Mouse (Mus musculus): Measurements from ENCODE around the gene Slc25a44.
"Not testable (repeated sequence)": the region's sequence is repeated elsewhere in the genome, so short reads cannot be mapped to it uniquely, and the experiment has no call there.

DNA sequence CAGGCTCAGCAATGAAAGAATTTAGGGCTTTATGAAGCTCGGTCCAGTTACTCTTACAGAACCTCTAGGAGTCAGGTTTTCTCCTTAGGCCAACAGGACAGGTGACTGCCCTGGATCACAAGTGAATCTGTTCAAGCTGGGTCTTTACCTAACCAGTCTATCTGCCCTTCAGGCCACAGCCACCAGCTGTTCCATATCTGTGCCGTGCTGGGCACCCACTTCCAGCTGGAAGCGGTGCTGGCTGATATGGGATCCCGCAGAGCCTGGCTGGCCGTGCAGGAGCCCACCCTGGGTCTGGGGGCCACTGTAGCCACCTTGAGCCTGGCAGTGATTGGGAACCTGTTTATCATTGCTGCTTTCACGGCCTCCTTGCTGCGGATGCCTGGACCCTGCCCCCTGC is 57.4 kb downstream of the Slc25a44 start:
- TF ChIP-seq CTCF (IDR thresholded peaks at IDR 0.05; ENCODE audit: control insufficient read depth, insufficient read depth, insufficient read length); MYOG (IDR thresholded peaks at IDR 0.05; ENCODE audit: control insufficient read depth, extremely low read depth, insufficient read length): not testable (repeated sequence)

Data from C2C12 (cell line).